Mouse (Mus musculus) forebrain, embryonic 16.5 days (tissue): ENCODE measurements around the gene C8a. TPM values are rescaled to one million over a fixed set of nuclear protein-coding genes. Genes with fewer than 3 reads are reported as not detected.

Source experiments
- ATAC-seq: fragments of 200-750 bp; cut with Nextera tagmentation; 2 replicates; pipeline ENCODE4 v1.8.0; 2017; ENCODE audit warnings: mild to moderate bottlenecking, moderate library complexity
- H3K27ac ChIP-seq: fragments of 300-500 bp; sonication (generic); 2 replicates; pipeline ENCODE4 v1.5.1; 2014; ENCODE audit warnings: low read length, control low read depth
- H3K27me3 ChIP-seq: fragments of 300-500 bp; sonication (generic); replicated peaks from 2 replicates; pipeline ENCODE4 v1.6.1; 2014; ENCODE audit warnings: low read length; ENCODE audit not compliant: control insufficient read depth, insufficient read depth
- H3K36me3 ChIP-seq: fragments of 300-500 bp; sonication (generic); 2 replicates; pipeline ENCODE4 v1.6.1; 2014; ENCODE audit not compliant: control insufficient read depth, insufficient read depth
- H3K4me1 ChIP-seq: fragments of 300-500 bp; sonication (generic); replicated peaks from 2 replicates; pipeline ENCODE4 v1.6.1; 2014; ENCODE audit warnings: low read length; ENCODE audit not compliant: control insufficient read depth, insufficient read depth
- H3K4me2 ChIP-seq: fragments of 300-500 bp; sonication (generic); 2 replicates; pipeline ENCODE4 v1.6.1; 2014; ENCODE audit warnings: mild to moderate bottlenecking, low read length, control low read depth
- H3K4me3 ChIP-seq: fragments of 300-500 bp; sonication (generic); replicated peaks from 2 replicates; pipeline ENCODE4 v1.5.1; 2014; ENCODE audit warnings: mild to moderate bottlenecking, low read length, control low read depth
- H3K9ac ChIP-seq: fragments of 300-500 bp; sonication (generic); replicated peaks from 2 replicates; pipeline ENCODE4 v1.6.1; 2014; ENCODE audit warnings: low read depth, low read length, control low read depth
- H3K9me3 ChIP-seq: fragments of 300-500 bp; sonication (generic); 2 replicates; pipeline ENCODE4 v1.6.1; 2016; ENCODE audit warnings: low read length; ENCODE audit not compliant: control insufficient read depth
- WGBS: fragments of 180-500 bp; shearing (Covaris S2); extraction: QIAGEN DNeasy Blood & Tissue Kit; methylation state at CpG from one replicate; pipeline ENCODE4 v1.1.7; 2014; 5-methylcytosine and 5-hydroxymethylcytosine counted together
- polyA plus RNA-seq: library from polyadenylated mRNA; unstranded; fragments of >200 nt; fragmentation: Nextera tagmentation; extraction: Ambion mirVana; gene quantifications from 2 replicates; pipeline ENCODE4 v1.2.1, GENCODE M21; 2015

Gene C8a
- polyA plus RNA-seq, 1 experiment from 2014 or later: not detected

DNA sequence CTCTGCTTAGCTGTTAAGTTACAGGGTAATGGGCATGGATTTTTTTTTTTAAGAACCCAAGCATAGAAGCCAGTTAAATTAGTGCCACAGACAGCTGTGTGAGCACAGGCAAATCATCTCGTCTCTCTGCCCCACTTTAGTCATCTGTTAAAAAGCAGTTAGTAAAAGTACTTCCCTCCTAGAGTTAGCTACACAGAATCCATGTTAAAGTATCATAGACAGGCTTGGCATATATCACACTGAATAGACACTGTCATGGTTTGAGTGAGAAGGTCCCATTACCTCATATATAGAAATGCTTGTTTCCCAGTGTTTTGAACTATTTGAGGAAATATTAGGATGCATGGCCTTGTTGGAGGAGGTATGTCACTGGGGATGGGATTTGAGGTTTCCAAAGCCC lies 19.2 kb downstream of the C8a start, which contains the start of gene Gm17662:
Gene Gm17662 (plus strand): TSS at position 301 of the 400 bp plus-strand sequence.
- Histone ChIP-seq H3K4me1 (no peaks in the 10 kb centered on the region), H3K4me2 (no peak within 1 kb of the TSS), H3K9me3 (no peaks in the 10 kb centered on the region), H3K27me3 (no peaks in the 10 kb centered on the region), H3K27ac (no peak within 1 kb of the TSS), H3K9ac (no peak within 1 kb of the TSS), H3K4me3 (no peak within 1 kb of the TSS), H3K36me3 (no peaks in the 10 kb centered on the region)
- 77% methylated on average over 1 of the region's 1 CpGs for WGBS
- ATAC-seq: no peak

DNA sequence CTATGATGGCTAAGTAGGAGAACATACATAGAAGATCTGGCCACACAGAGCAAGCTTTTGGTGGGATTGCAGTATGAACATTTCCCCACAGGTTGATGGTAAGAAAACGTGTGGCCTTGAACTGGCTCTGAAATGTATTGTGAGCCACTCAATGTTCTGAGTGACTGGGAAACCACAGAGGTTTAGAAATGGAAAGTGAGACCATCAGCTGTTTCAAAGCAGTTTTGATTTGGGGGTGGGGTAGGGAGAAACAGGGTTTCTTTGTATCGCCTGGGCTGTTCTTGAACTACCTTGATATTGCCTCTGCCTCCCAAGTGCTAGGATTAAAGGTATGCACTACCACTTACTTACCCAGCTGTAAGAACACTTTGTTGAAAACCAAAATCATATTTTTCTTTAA lies 21.0 kb downstream of the C8a start:
- Histone ChIP-seq H3K4me2 (no peak overlapping the region), H3K4me1 (no peaks in the 10 kb centered on the region), H3K4me3 (no peak overlapping the region), H3K9ac (no peak overlapping the region), H3K9me3 (no peaks in the 10 kb centered on the region), H3K27ac (no peak overlapping the region), H3K27me3 (no peaks in the 10 kb centered on the region), H3K36me3 (no peaks in the 10 kb centered on the region)
- ATAC-seq: no peak
- 77% methylated on average over 2 of the region's 2 CpGs for WGBS

DNA sequence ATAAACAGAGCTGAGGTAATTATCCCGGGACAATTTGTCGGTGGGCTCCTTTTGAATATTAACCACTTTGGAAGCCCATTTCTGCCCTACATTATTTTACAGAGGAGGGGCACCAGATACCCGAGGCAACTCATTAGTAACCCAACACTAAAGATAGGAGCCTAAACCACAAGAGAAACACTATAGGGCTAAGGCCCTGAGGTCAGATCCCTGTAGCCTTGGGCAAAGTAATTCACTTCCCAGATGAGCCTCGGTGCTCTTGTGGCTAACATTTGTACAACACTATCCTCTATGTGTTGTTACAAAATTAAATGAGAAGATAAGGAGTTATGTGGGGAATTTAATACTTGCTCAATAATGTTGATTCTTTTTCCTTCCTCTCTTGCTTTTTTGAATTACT lies 32.7 kb downstream of the C8a start:
- Histone ChIP-seq H3K9me3 (no peaks in the 10 kb centered on the region), H3K9ac (no peak overlapping the region), H3K36me3 (no peaks in the 10 kb centered on the region), H3K27me3 (no peaks in the 10 kb centered on the region), H3K4me3 (no peak overlapping the region), H3K27ac (no peak overlapping the region), H3K4me2 (no peak overlapping the region), H3K4me1 (no peaks in the 10 kb centered on the region)
- 34% methylated on average over 4 of the region's 4 CpGs for WGBS
- no peak for ATAC-seq

DNA sequence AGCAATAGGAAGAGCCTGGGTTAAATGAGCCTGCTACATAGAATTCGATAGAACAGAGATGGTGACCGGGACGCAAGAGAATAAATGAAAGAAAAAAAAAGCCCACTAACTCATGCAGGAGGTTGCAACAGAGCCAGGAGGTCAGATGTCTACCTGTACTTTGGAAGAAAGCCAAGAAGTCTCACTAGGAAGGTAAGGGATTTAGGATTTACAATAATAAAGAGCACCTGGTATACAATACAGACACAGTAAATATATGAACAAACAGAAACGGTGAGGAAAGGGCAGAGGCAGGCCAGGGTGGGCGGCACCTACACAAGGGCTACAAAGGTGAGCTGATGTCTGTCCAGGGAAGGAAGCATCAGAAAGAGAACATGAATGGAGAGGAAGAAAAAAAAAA lies 34.0 kb downstream of the C8a start:
- Histone ChIP-seq H3K4me2 (no peak overlapping the region), H3K4me1 (no peaks in the 10 kb centered on the region), H3K36me3 (no peaks in the 10 kb centered on the region), H3K27ac (no peak overlapping the region), H3K9me3 (no peaks in the 10 kb centered on the region), H3K27me3 (no peaks in the 10 kb centered on the region), H3K4me3 (no peak overlapping the region), H3K9ac (no peak overlapping the region)
- no peak for ATAC-seq
- WGBS: 87% methylated on average over 5 of the region's 5 CpGs

DNA sequence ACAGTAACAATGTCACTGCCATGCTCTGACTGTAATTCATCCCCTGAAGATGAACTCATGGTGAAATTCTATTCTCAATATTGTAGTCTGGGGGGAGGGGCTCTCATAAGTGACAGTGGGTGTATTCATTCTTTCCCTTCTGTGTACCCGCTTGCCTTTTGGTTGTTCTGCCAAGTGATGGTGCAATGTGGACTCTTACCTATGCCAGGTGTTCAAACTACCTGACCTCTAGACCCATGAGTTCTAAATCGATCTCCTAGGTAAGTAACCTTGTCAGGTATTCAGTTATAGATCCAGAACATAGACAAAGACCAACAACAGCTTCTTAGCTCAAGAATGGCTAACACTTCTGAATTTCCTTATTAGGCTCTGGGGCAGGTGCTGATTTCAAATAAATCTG lies 37.9 kb downstream of the C8a start:
- 97% methylated on average over 2 of the region's 2 CpGs for WGBS
- Histone ChIP-seq H3K9ac (no peak overlapping the region), H3K9me3 (no peaks in the 10 kb centered on the region), H3K4me2 (no peak overlapping the region), H3K27me3 (no peaks in the 10 kb centered on the region), H3K36me3 (no peaks in the 10 kb centered on the region), H3K4me1 (peaks cover 6% of the 10 kb centered on the region), H3K27ac (no peak overlapping the region), H3K4me3 (no peak overlapping the region)
- ATAC-seq: no peak

DNA sequence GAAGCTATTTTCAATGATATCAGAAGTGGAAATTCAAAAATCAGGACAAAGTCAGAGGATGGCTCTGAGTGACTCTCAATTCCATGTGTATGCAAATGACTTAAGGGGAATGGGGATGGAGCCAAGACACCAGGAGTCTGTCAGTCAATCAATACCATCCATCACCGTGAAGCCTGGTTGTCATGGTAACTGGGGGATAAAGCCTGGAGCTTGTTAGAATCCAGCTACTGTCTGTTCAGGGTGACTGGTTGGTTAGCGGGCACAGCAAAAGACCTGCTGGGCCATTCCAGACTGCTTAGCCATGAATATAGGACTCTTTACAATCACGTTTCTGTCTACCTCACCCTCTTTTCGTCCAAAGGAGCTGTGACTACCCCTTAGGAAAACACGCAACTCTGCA lies 41.1 kb downstream of the C8a start:
- no peaks in the 10 kb centered on the region for H3K9me3 ChIP-seq
- 0 out of 2 replicates have a peak overlapping the region, but pooled peaks have one; percentile 2 for H3K27ac ChIP-seq
- peaks cover 6% of the 10 kb centered on the region for H3K4me1 ChIP-seq
- no peak overlapping the region for H3K9ac ChIP-seq
- no peak overlapping the region for H3K4me2 ChIP-seq
- no peaks in the 10 kb centered on the region for H3K27me3 ChIP-seq
- H3K36me3 ChIP-seq: no peaks in the 10 kb centered on the region
- H3K4me3 ChIP-seq: no peak overlapping the region
- 6% methylated on average over 5 of the region's 5 CpGs for WGBS
- ATAC-seq: peak; percentile 59

DNA sequence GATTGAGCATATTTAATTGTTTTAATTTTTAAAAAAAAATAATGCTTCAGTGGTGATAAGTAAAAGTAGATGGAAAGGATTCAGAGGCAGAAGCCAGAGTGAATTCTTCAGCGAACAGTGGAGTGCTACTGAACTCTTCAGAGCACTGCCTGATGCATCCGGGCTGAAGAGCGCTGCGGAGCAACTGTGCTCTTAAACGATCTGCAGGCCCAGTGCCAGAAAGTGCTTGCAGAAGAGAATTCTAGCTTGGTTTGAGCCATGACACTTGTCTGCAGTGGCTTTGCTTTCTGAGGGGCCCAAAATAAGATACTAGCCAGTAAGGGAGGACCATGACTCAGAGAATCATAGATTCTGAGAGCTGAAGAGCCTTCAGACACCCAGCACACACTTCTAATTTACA lies 47.3 kb downstream of the C8a start:
- ATAC-seq: no peak
- H3K9ac ChIP-seq: no peak overlapping the region
- 52% methylated on average over 5 of the region's 5 CpGs for WGBS
- H3K27me3 ChIP-seq: no peaks in the 10 kb centered on the region
- H3K4me3 ChIP-seq: no peak overlapping the region
- no peaks in the 10 kb centered on the region for H3K36me3 ChIP-seq
- H3K4me2 ChIP-seq: no peak overlapping the region
- H3K4me1 ChIP-seq: no peaks in the 10 kb centered on the region
- H3K9me3 ChIP-seq: no peaks in the 10 kb centered on the region
- no peak overlapping the region for H3K27ac ChIP-seq

DNA sequence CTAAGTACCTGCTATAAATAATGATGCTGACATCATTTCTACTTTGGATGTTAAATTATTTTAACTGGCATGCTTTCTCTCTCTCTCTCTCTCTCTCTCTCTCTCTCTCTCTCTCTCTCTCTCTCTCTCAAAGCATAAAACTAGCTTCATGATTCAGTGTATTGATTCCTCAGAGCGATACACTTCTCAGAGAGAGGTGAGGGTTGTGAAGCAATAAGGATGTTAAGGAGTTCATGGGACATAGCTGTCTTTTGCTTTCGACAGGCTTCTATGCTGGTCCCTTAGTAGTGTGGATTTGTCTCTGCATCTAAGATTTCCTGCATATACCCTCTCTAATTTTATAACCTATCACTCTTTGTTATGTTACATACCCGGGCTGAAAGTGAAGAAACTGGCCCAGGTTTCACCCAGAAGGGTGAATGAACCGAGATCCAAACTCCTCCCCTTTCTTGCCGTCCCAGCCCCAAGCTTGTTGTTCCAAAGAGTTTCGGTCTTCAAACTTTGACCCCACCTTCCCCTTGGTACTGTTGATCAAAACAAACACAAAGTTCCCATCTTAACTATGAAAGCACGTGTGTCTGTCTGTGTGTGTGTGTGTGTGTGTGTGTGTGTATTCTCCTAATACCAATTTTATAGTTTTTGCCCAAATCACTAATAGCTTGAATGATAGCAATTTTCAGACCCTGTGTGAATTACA lies 51.7 kb downstream of the C8a start:
- no peak for ATAC-seq
- 75% methylated on average over 7 of the region's 7 CpGs for WGBS
- no peak overlapping the region for H3K4me3 ChIP-seq

DNA sequence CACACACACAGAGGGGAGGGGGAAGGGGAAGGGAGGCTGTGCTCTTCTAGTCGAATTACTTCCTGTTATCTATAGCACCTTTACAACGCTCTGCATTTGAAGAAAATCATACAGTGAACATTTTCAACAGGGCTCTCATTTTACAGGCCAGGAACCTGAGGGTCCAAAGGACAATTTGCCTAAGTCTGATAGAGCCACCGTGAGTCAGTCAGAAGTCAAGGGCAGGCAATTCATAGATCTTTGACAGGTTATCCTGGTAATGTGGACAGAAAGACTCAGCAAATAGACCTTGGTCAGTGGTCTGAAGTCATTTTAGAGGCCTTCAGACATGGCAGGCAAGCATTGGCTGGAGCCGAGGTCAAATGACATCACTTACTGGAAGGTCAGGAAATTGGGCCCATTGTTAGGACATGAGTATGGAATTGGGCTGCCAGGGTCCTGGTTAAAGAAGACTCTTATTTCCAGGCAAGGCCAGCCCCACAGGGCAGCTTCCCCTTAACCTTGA lies 52.5 kb downstream of the C8a start:
- Histone ChIP-seq H3K36me3 (no peaks in the 10 kb centered on the region), H3K27me3 (no peaks in the 10 kb centered on the region), H3K4me1 (no peaks in the 10 kb centered on the region), H3K27ac (no peak overlapping the region), H3K9ac (no peak overlapping the region), H3K9me3 (no peaks in the 10 kb centered on the region), H3K4me3 (no peak overlapping the region), H3K4me2 (no peak overlapping the region)
- ATAC-seq: no peak
- 88% methylated on average over 4 of the region's 4 CpGs for WGBS

More for the DNA sequence above, 51.7 kb downstream of the C8a start:
- Histone ChIP-seq H3K27me3 (no peaks in the 10 kb centered on the region), H3K36me3 (no peaks in the 10 kb centered on the region), H3K9me3 (no peaks in the 10 kb centered on the region), H3K4me1 (no peaks in the 10 kb centered on the region), H3K27ac (no peak overlapping the region), H3K4me2 (no peak overlapping the region), H3K9ac (no peak overlapping the region)

DNA sequence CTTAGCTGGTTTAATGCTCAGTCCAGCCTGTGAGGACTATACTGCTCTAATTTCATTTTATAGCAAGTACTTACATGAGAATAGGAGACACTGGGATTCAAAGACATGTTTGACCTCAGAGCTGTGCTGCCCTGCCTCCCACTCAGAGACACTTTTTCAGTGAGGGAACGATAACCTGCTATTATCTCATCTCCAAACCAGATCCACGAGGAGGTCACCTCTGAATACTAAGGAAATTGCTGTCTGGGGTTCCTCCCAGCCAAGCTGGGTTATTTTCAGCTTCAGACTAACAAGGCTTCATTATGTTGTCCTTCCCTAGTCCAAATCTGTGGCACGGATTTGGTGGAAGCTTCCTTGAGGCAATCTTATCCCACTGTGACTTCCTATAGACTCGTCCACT lies 56.3 kb downstream of the C8a start:
- WGBS: 65% methylated on average over 4 of the region's 4 CpGs
- no peaks in the 10 kb centered on the region for H3K9me3 ChIP-seq
- H3K4me1 ChIP-seq: no peaks in the 10 kb centered on the region
- no peak overlapping the region for H3K27ac ChIP-seq
- H3K4me2 ChIP-seq: no peak overlapping the region
- H3K9ac ChIP-seq: no peak overlapping the region
- H3K27me3 ChIP-seq: no peaks in the 10 kb centered on the region
- ATAC-seq: no peak
- no peak overlapping the region for H3K4me3 ChIP-seq
- H3K36me3 ChIP-seq: no peaks in the 10 kb centered on the region
